Mouse (Mus musculus) G1E (cell line): ENCODE results near the gene Ankrd28.

ENCODE experiments used
- CTCF ChIP-seq: IDR thresholded peaks from 2 replicates; pipeline ENCODE4 v1.5.1; 2012; ENCODE audit warnings: low read depth, low read length, inconsistent platforms, mixed read lengths
- GATA1 ChIP-seq: IDR thresholded peaks from 2 replicates; pipeline ENCODE4 v1.6.1; 2012; ENCODE audit warnings: borderline replicate concordance, low read length, inconsistent platforms, mixed read lengths

DNA sequence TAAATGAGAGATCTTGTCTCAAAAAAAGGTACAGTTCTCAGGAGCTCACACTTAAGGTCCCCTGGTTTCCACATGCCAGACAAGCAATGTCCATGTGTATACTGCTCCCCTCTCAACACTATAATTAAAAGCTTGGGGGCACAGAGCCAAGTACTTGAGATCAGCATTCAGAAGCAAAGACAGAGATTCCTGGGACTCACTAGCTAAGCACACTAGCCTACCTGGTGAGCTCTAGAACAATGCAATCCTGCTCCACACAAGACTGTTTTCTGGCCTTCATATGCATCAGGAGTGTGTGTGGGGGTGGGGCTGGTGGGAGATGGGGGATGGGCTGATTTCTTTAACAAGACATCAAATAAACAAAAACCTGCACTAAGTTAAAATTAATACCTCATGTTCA is 58.2 kb downstream of the Ankrd28 start:
- TF ChIP-seq CTCF (no peak), GATA1 (no peak)
